Mouse (Mus musculus) neural tube, embryonic 12.5 days (tissue): ENCODE results near the gene Zswim1. TPM values are rescaled to one million over a fixed set of nuclear protein-coding genes. Genes with fewer than 3 reads are reported as not detected.
"Not testable (repeated sequence)": the region's sequence is repeated elsewhere in the genome, so short reads cannot be mapped to it uniquely, and the experiment has no call there.

ENCODE experiments used
- ATAC-seq: fragments of 200-750 bp; cut with Nextera tagmentation; 2 replicates; pipeline ENCODE4 v1.8.0; 2017; ENCODE audit warnings: low read depth, mild to moderate bottlenecking, moderate TSS enrichment, moderate library complexity; ENCODE audit not compliant: low FRiP score
- H3K27ac ChIP-seq: fragments of 300-500 bp; sonication (generic); 2 replicates; pipeline ENCODE4 v1.5.1; 2016
- H3K27me3 ChIP-seq: fragments of 300-500 bp; sonication (generic); replicated peaks from 2 replicates; pipeline ENCODE4 v1.6.1; 2016; ENCODE audit warnings: mild to moderate bottlenecking
- H3K36me3 ChIP-seq: fragments of 300-500 bp; sonication (generic); 2 replicates; pipeline ENCODE4 v1.6.1; 2016; ENCODE audit warnings: mild to moderate bottlenecking
- H3K4me1 ChIP-seq: fragments of 300-500 bp; sonication (generic); 2 replicates; pipeline ENCODE4 v1.6.1; 2016
- H3K4me2 ChIP-seq: fragments of 300-500 bp; sonication (generic); replicated peaks from 2 replicates; pipeline ENCODE4 v1.6.1; 2016; ENCODE audit warnings: mild to moderate bottlenecking
- H3K4me3 ChIP-seq: fragments of 300-500 bp; sonication (generic); 2 replicates; pipeline ENCODE4 v1.5.1; 2016
- H3K9ac ChIP-seq: fragments of 300-500 bp; sonication (generic); 2 replicates; pipeline ENCODE4 v1.6.1; 2016; ENCODE audit warnings: mild to moderate bottlenecking
- H3K9me3 ChIP-seq: fragments of 300-500 bp; sonication (generic); 2 replicates; pipeline ENCODE4 v1.6.1; 2016; ENCODE audit warnings: mild to moderate bottlenecking
- WGBS: fragments of 180-500 bp; shearing (Covaris S2); methylation state at CpG from one replicate; pipeline ENCODE4 v1.1.7; 2016; 5-methylcytosine and 5-hydroxymethylcytosine counted together
- polyA plus RNA-seq: library from polyadenylated mRNA; unstranded; fragments of >200 nt; fragmentation: Nextera tagmentation; extraction: Ambion mirVana; gene quantifications from 2 replicates; pipeline ENCODE4 v1.2.1, GENCODE M21; 2016

Gene Zswim1
- polyA plus RNA-seq, 1 experiment from 2014 or later, result 22.8 TPM

DNA sequence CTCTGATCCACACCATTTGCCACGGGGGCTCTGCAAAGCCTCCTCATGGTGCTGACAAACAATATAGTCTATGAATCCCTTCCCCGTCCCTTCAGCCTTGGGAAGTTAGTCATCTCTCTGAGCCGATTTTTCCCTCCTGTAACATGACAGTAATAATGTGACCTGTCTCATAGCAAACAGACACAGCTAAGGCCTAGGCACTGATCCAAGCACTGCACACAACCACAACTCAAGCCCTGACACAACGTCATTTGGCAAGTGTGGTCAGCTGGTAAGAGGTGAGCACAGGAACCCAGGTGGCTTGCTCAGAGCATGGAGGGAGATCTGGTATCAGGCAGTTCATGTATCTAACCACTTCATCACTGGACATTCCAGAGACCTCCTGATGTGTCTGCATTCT, 26.6 kb upstream of the Zswim1 start:
- H3K27me3 ChIP-seq, result no peaks in the 10 kb centered on the region
- no peaks in the 10 kb centered on the region for H3K4me1 ChIP-seq
- H3K4me2 ChIP-seq, result no peak overlapping the region
- no peak for ATAC-seq
- no peak overlapping the region for H3K9ac ChIP-seq
- no peak overlapping the region for H3K4me3 ChIP-seq
- WGBS, result 87% methylated on average over 4 of the region's 4 CpGs
- H3K9me3 ChIP-seq, result no peaks in the 10 kb centered on the region
- H3K36me3 ChIP-seq, result peaks cover 71% of the 10 kb centered on the region
- no peak overlapping the region for H3K27ac ChIP-seq

DNA sequence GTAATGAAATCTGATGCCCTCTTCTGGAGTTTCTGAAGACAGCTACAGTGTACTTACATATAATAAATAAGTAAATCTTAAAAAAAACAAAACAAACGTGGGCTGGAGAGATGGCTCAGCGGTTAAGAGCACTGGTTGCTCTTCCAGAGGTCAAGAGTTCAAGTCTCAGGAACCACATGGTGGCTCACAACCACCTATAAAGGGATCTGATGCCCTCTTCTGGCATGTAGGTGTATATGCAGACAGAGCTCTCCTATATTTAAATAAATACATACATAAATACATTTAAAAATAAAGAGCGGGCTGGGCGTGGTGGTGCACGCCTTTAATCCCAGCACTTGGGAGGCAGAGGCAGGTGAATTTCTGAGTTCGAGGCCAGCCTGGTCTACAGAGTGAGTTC, 23.9 kb upstream of the Zswim1 start:
- 83% methylated on average over 6 of the region's 6 CpGs for WGBS
- H3K36me3 ChIP-seq, result peaks cover 58% of the 10 kb centered on the region
- H3K27me3 ChIP-seq, H3K4me3 ChIP-seq, H3K4me2 ChIP-seq, ATAC-seq, H3K9ac ChIP-seq, H3K27ac ChIP-seq, H3K9me3 ChIP-seq, H3K4me1 ChIP-seq: not testable (repeated sequence)

DNA sequence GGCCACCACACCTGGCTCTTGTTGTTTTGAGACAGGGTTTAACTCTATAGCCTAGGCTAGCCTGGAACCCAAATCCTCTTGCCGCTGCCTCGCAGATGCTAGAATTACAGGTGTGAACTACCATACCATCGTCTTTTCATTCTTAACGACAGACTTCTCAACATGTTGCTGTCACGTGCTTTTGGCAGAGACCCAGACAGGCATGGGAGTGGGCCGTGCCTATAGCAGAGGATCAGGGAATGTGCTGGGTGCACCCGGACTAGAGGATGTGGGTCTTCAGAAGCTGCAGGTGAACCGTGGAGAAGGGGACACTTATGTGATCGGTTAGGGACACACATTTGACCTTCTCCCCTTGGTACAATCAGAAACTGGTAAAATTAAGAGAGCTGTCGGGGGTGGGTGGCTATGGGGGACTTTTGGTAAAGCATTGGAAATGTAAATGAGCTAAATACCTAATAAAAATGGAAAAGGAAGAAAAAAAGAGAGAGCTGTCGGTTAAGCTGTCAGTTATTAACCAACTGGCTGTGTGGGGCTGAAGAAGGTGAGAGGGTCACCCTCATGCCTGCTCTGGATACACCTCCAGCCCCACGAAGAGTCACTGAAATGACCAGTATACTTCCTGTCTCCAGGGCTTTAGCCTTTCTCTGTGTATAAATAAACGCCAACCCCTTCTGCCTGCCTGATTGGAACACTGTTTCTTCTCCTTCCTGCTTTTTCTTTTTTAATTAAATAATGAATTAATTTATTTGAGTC, 22.1 kb upstream of the Zswim1 start:
- Histone ChIP-seq H3K9me3 (no peaks in the 10 kb centered on the region), H3K4me2 (no peak overlapping the region), H3K36me3 (peaks cover 46% of the 10 kb centered on the region), H3K4me3 (no peak overlapping the region), H3K4me1 (peaks cover 8% of the 10 kb centered on the region), H3K27me3 (no peaks in the 10 kb centered on the region), H3K9ac (no peak overlapping the region), H3K27ac (no peak overlapping the region)
- ATAC-seq, result no peak
- WGBS, result 93% methylated on average over 13 of the region's 13 CpGs

DNA sequence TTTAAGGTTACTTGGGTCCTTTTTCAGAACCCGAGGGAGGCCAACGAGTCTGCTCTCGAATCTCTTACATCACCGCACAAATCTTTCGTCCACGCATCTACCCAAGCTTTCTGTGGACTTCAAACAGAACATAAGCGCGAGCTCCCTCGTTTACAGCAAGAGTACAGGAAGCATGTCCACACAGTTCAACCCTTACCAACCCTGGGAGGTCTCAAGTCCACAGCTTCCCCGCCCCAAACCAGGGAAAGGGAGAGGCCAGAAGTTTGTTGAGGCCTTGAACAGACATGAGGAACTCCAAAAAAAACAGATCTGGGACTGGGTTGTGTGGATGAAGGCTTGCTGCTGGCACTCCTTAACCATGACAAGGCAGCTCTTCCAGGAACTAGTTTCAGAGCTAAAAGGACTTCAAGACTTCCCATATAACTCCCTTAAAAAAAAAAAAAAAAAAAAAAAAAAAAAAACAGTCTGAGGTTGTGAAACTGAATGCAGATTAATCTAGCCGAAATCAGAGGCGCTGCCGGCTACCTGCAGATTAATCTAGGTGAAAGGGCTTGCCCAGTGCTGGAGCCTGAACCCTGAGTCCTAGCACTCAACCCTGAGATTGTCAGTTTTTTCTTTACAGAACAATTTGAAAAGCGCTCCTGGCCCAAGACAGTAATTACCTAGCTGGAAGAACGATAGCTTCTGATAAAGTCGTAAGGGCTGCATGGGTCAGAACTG, 19.1 kb upstream of the Zswim1 start:
- H3K9me3 ChIP-seq, result no peaks in the 10 kb centered on the region
- no peak overlapping the region for H3K27ac ChIP-seq
- H3K4me3 ChIP-seq, result peak overlapping the region; percentile 59; the same call in 1 of the 2 replicates
- H3K27me3 ChIP-seq, result no peaks in the 10 kb centered on the region
- WGBS, result 94% methylated on average over 16 of the region's 16 CpGs
- H3K4me1 ChIP-seq, result peaks cover 17% of the 10 kb centered on the region
- H3K9ac ChIP-seq, result peak overlapping the region; percentile 71
- no peak for ATAC-seq
- peaks cover 23% of the 10 kb centered on the region for H3K36me3 ChIP-seq
- H3K4me2 ChIP-seq, result peak overlapping the region; percentile 81

DNA sequence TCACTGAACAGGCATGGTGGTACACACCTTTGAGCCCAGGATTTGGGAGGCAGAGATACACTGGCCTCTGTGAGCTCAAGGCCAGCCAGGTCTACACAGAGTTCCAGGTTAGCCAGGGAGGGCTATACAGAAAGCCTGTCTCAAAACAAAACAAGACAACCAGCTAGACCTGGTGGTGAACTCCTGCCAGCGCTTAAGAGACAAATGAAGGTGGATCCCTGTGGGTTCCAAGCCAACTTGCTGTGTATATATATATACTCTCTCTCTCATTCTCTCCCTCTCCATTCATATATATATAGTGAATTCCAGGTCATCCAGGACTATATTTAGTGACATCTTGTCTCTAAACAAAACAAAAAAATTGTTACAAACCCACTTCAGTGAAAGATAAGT, 18.6 kb upstream of the Zswim1 start:
- H3K9me3 ChIP-seq, result no peaks in the 10 kb centered on the region
- ATAC-seq, result no peak
- no peak overlapping the region for H3K27ac ChIP-seq
- 46% methylated on average over 1 of the region's 1 CpGs for WGBS
- H3K9ac ChIP-seq, result peak overlapping the region; percentile 71
- H3K4me1 ChIP-seq, result peaks cover 17% of the 10 kb centered on the region
- H3K36me3 ChIP-seq, result peaks cover 19% of the 10 kb centered on the region
- no peaks in the 10 kb centered on the region for H3K27me3 ChIP-seq
- peak overlapping the region; percentile 59 for H3K4me3 ChIP-seq
- H3K4me2 ChIP-seq, result peak overlapping the region; percentile 81

DNA sequence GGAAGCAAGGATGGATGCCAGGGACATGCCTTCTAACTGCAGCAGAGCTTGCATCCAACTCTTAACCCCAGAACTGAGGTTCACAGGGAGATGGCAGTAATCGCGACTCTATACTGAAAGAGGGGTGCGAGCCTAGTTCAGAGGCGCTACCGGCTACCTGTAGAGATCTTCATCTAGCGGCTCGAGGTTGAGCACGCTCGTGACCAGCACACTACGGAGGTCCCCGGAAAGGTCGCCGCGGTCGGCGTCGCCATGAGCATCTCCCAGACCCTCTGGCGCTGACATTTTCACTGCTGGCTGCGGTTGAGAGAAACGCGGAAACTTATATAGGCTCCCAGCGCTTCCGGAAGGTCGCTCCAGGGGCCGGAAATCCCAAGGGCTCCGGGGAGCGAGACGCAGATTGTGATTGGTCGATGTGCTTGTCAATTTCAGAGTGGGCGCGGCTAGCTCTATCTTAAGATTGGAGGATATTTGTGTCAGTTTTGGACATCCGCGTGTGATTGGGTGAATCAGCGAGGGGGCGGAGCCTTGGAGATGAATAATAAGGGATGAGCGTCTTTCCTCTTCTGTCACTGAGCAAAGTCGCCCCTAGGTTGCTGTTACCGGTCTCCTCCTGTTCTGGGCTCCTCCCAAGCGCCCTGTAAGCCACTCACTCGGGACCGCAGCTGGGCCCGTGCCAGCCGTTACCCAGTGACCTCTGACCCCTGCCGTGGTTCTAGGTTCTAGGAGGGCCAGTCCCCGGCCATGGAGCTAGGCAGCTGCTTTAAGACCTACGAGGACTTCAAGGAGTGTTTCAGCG, 17.8 kb upstream of the Zswim1 start, which contains the start of the genes Acot8 and Zswim3:
Acot8 (minus strand) TSS at position 350 of the 799 bp plus-strand sequence.
Zswim3 (plus strand) TSS at position 566 of the 799 bp plus-strand sequence.
- peak within 1 kb of the TSS; percentile 71 for H3K9ac ChIP-seq
- H3K4me2 ChIP-seq, result peak within 1 kb of the TSS; percentile 81

DNA sequence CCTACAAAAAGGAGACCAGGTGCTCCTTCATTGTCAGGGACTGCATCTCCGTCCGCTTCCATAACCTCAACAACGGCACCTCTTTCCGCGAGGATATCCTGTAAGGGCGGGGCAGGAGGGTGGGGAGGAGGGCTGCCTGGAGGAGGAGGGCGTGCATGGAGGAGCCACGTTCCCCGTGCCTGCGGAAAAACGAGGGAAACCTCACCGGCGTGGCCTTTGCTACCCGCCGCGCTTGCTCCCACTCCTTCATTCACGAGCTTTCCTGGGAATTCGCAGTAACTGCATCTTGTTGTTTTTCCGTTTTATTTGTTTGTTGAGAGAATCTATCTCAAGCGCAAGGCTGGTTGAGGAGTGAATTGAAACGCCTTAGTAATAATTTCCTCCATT, 17.2 kb upstream of the Zswim1 start:
- WGBS, result 2% methylated on average over 21 of the region's 21 CpGs
- Histone ChIP-seq H3K4me1 (peaks cover 17% of the 10 kb centered on the region), H3K36me3 (peaks cover 14% of the 10 kb centered on the region), H3K4me2 (peak overlapping the region; percentile 77), H3K9ac (peak overlapping the region; percentile 69), H3K27me3 (no peaks in the 10 kb centered on the region), H3K4me3 (peak overlapping the region; percentile 59), H3K9me3 (no peaks in the 10 kb centered on the region), H3K27ac (0 out of 2 replicates have a peak overlapping the region, but pooled peaks have one; percentile 47)
- ATAC-seq, result peak; percentile 71

More for the DNA sequence above, 17.8 kb upstream of the Zswim1 start, which contains the start of the genes Acot8 and Zswim3:
- Histone ChIP-seq H3K27ac (peak within 1 kb of the TSS; percentile 47; the same call in 1 of the 2 replicates), H3K4me3 (peak within 1 kb of the TSS; percentile 59), H3K27me3 (no peaks in the 10 kb centered on the region), H3K36me3 (peaks cover 16% of the 10 kb centered on the region), H3K4me1 (peaks cover 17% of the 10 kb centered on the region), H3K9me3 (no peaks in the 10 kb centered on the region)
- WGBS, result under 1% methylated on average over 47 of the region's 47 CpGs
- ATAC-seq, result peak; percentile 96

DNA sequence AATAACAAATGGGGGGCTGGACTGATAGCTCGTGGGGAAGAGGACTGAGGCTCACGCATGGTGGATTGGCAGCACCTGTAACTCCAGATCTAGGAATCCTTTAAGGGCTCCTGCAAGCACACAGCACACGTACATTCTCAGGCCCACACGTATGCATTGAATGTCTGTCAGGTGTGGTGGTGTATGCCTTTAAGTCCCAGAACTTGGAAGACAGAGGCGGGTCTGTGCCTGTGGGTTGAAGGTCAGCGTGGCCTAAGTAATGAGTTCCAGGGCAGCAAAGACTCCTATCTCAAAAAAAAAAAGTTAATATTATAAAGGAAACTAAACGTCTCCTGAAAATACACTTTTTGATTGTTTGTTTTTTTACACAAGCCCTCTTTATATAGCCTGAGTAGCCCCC, 15.9 kb upstream of the Zswim1 start:
- Histone ChIP-seq H3K4me2 (peak overlapping the region; percentile 77; the same call in 1 of the 2 replicates), H3K27me3 (no peaks in the 10 kb centered on the region), H3K4me1 (peaks cover 17% of the 10 kb centered on the region), H3K36me3 (peaks cover 8% of the 10 kb centered on the region; the same call in 1 of the 2 replicates), H3K27ac (no peak overlapping the region), H3K9me3 (no peaks in the 10 kb centered on the region), H3K9ac (no peak overlapping the region), H3K4me3 (no peak overlapping the region)
- ATAC-seq, result no peak
- 82% methylated on average over 7 of the region's 7 CpGs for WGBS

DNA sequence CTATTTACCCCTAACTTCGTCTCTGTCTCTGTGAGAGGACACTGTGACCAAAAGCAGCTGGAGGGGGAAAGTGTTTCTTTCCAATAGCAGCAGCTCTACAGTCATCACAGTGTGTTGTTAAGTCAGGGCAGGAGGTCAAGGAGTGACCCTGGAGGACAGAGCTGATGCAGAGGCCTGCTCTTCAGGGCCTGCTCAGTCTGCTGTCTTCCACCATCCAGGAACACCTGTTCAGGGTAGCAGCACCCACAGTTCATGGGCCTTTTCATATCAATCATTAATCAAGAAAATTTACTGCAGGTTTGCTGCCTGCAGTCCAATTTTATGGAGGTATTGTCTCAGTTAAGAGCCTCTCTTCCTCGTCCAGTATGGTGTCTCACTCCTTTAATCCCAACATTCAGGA, 8.9 kb upstream of the Zswim1 start:
- no peak overlapping the region for H3K9ac ChIP-seq
- no peak overlapping the region for H3K4me2 ChIP-seq
- no peaks in the 10 kb centered on the region for H3K4me1 ChIP-seq
- WGBS, result 55% methylated on average over 2 of the region's 2 CpGs
- peaks cover 5% of the 10 kb centered on the region; the same call in 1 of the 2 replicates for H3K36me3 ChIP-seq
- H3K9me3 ChIP-seq, result no peaks in the 10 kb centered on the region
- no peak for ATAC-seq
- no peak overlapping the region for H3K4me3 ChIP-seq
- H3K27me3 ChIP-seq, result no peaks in the 10 kb centered on the region
- H3K27ac ChIP-seq, result no peak overlapping the region

DNA sequence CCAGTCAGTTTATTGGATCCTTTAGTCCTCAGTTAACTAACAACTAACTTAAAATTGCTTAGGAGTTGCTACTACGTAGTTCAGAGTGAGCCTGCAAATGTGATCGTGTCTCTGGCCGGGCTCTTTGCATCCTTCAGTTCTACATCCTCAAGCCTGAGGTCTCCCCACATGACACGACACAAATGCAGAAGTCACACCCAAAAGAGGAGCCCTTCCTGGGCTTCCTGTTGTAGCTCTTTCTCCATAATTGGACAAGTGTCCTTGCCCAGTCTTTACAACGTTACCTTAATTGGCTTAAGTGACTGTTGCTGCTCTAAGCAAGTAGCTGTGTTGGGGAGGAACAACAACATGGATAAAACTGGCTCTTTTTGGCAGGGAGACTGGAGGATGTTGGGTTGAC, 7.1 kb upstream of the Zswim1 start:
- H3K4me3 ChIP-seq, result no peak overlapping the region
- H3K4me2 ChIP-seq, result no peak overlapping the region
- 92% methylated on average over 5 of the region's 5 CpGs for WGBS
- no peaks in the 10 kb centered on the region for H3K4me1 ChIP-seq
- H3K36me3 ChIP-seq, result peaks cover 6% of the 10 kb centered on the region
- ATAC-seq, result no peak
- no peak overlapping the region for H3K27ac ChIP-seq
- H3K27me3 ChIP-seq, result no peaks in the 10 kb centered on the region
- H3K9me3 ChIP-seq, result no peaks in the 10 kb centered on the region
- no peak overlapping the region for H3K9ac ChIP-seq

DNA sequence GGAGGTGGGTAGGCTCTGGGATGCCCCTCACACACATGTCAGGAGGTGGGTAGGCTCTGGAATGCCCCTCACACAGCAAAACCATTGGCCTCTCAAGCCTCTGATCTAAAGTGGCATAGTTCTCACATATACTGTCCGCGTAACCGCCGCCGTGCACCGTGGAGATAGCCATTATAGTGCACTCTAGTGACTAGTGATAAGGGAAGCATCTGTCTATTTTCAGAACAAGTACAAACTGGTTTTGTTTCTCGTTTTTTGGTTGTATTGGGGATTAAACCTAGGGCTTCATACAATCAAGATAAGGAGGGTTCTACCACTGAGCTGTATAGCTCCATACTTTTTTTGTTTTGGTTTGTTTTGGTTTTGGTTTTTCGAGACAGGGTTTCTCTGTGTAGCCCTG, 6.7 kb upstream of the Zswim1 start:
- no peaks in the 10 kb centered on the region for H3K4me1 ChIP-seq
- H3K27ac ChIP-seq, result no peak overlapping the region
- WGBS, result 90% methylated on average over 8 of the region's 8 CpGs
- H3K4me3 ChIP-seq, result no peak overlapping the region
- no peak for ATAC-seq
- no peaks in the 10 kb centered on the region for H3K9me3 ChIP-seq
- H3K27me3 ChIP-seq, result no peaks in the 10 kb centered on the region
- H3K9ac ChIP-seq, result no peak overlapping the region
- H3K36me3 ChIP-seq, result peaks cover 11% of the 10 kb centered on the region
- H3K4me2 ChIP-seq, result no peak overlapping the region

DNA sequence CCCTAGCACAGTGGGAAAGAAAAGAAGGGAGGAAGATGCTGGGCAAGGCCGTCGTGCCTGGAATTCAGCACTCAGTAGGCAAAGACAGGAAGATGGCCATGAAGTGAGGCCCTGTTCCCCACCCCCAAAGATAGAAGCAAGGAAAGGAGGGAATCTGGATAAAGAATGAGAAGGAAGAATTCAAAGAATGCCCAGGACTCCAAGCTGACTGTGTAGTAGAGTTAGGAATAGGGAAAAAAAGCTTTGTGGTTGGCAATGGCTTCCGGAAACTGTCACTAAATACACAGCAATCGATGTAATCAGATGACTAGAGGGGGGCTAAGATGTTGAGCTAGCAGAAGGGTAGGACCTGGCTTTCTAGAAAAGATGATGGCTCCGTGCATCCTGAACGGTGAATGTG, 5.3 kb upstream of the Zswim1 start:
- WGBS, result 85% methylated on average over 6 of the region's 6 CpGs

More for the DNA sequence above, 5.3 kb upstream of the Zswim1 start:
- no peak overlapping the region for H3K27ac ChIP-seq
- H3K4me3 ChIP-seq, result no peak overlapping the region
- peaks cover 1% of the 10 kb centered on the region; the same call in 1 of the 2 replicates for H3K4me1 ChIP-seq
- no peak overlapping the region for H3K4me2 ChIP-seq
- ATAC-seq, result no peak
- no peaks in the 10 kb centered on the region for H3K9me3 ChIP-seq
- H3K36me3 ChIP-seq, result peaks cover 20% of the 10 kb centered on the region
- no peaks in the 10 kb centered on the region for H3K27me3 ChIP-seq
- no peak overlapping the region for H3K9ac ChIP-seq
